Mouse (Mus musculus) CH12.LX (cell line): ENCODE data around the gene Msantd1. TPM values are rescaled to one million over a fixed set of nuclear protein-coding genes. Genes with fewer than 3 reads are reported as not detected.
"Not testable (repeated sequence)": the region's sequence is repeated elsewhere in the genome, so short reads cannot be mapped to it uniquely, and the experiment has no call there.

ENCODE experiments used
- DNase-seq: peaks from one replicate; pipeline ENCODE4 v3.0.0-alpha.2; 2013; ENCODE audit errors: extremely low read depth
- H3K27ac ChIP-seq: 2 replicates; pipeline ENCODE4 v1.5.1; 2012; ENCODE audit warnings: low read depth, mild to moderate bottlenecking, control low read depth, moderate library complexity; ENCODE audit not compliant: insufficient read depth
- H3K27me3 ChIP-seq: replicated peaks from 2 replicates; pipeline ENCODE3; 2012; ENCODE audit warnings: inconsistent platforms
- H3K36me3 ChIP-seq, 2 experiments: replicated peaks in 1 of 2; 2 replicates each; pipeline versions ENCODE3 to v1.6.1; 2012; ENCODE audit warnings: inconsistent platforms in 1 of 2, low read length in 1 of 2, mild to moderate bottlenecking in 1 of 2, mixed read lengths in 1 of 2, moderate library complexity in 1 of 2; ENCODE audit not compliant: control insufficient read depth in 1 of 2, insufficient read depth in 1 of 2
- H3K4me1 ChIP-seq, 2 experiments: 2 replicates each; pipeline ENCODE4 v1.6.1; 2012; ENCODE audit warnings: inconsistent platforms in 1 of 2, moderate library complexity in 1 of 2; ENCODE audit not compliant: insufficient read depth in 2 of 2, control insufficient read depth in 1 of 2
- H3K4me2 ChIP-seq: 2 replicates; pipeline ENCODE4 v1.6.1; 2012; ENCODE audit warnings: low read depth, mild to moderate bottlenecking, control low read depth; ENCODE audit not compliant: poor library complexity, insufficient read depth, severe bottlenecking
- H3K4me3 ChIP-seq, 3 experiments: fragments of 150-350 bp in 1 of 3; sonication (generic) in 1 of 3; replicated peaks in 1 of 3; 2 replicates each; pipeline versions ENCODE3 to v1.5.1; 2011 to 2012; ENCODE audit warnings: low read depth in 2 of 3, low read length in 2 of 3, mild to moderate bottlenecking in 2 of 3, moderate library complexity in 2 of 3, control low read depth in 1 of 3, improper control_type of control experiment in 1 of 3, inconsistent platforms in 1 of 3, mixed read lengths in 1 of 3; ENCODE audit not compliant: poor library complexity in 1 of 3
- H3K79me2 ChIP-seq: replicated peaks from 2 replicates; pipeline ENCODE4 v1.6.1; 2012; ENCODE audit warnings: mild to moderate bottlenecking, moderate library complexity; ENCODE audit not compliant: control insufficient read depth, poor library complexity, insufficient read depth, severe bottlenecking; ENCODE audit errors: extremely low read depth
- H3K9ac ChIP-seq: 2 replicates; pipeline ENCODE4 v1.6.1; 2012; ENCODE audit warnings: low read depth, mild to moderate bottlenecking, control low read depth, moderate library complexity; ENCODE audit not compliant: insufficient read depth
- H3K9me3 ChIP-seq: replicated peaks from 2 replicates; pipeline ENCODE3; 2012; ENCODE audit warnings: low read length, inconsistent platforms, mixed read lengths
- BHLHE40 ChIP-seq: IDR thresholded peaks from 2 replicates; pipeline ENCODE4 v1.6.1; 2011; ENCODE audit warnings: mild to moderate bottlenecking, low read depth, low read length, improper control_type of control experiment
- CHD2 ChIP-seq: IDR thresholded peaks from 2 replicates; pipeline ENCODE4 v1.6.1; 2011; ENCODE audit warnings: low read length, improper control_type of control experiment
- E2F4 ChIP-seq: IDR thresholded peaks from 2 replicates; pipeline ENCODE4 v1.6.1; 2011; ENCODE audit warnings: low read depth, low read length, improper control_type of control experiment; ENCODE audit not compliant: insufficient replicate concordance
- ETS1 ChIP-seq: conservative IDR thresholded peaks from 2 replicates; pipeline ENCODE4 v1.6.1; 2012; ENCODE audit warnings: low read depth, mild to moderate bottlenecking, inconsistent platforms, low read length, improper control_type of control experiment, moderate library complexity
- IRF4 ChIP-seq: IDR thresholded peaks from 2 replicates; pipeline ENCODE4 v1.6.1; 2014; ENCODE audit warnings: low read depth, mild to moderate bottlenecking, inconsistent platforms, low read length, improper control_type of control experiment
- JUN ChIP-seq: IDR thresholded peaks from 2 replicates; pipeline ENCODE4 v1.6.1; 2011; ENCODE audit warnings: low read depth, mild to moderate bottlenecking, low read length, improper control_type of control experiment, moderate library complexity; ENCODE audit not compliant: insufficient read depth
- JUND ChIP-seq: conservative IDR thresholded peaks from 2 replicates; pipeline ENCODE4 v1.6.1; 2011; ENCODE audit warnings: low read depth, low read length, improper control_type of control experiment
- KAT2A ChIP-seq: IDR thresholded peaks from 2 replicates; pipeline ENCODE4 v1.6.1; 2012; ENCODE audit warnings: low read length, improper control_type of control experiment, inconsistent platforms; ENCODE audit not compliant: insufficient replicate concordance
- MEF2A ChIP-seq: IDR thresholded peaks from 2 replicates; pipeline ENCODE4 v1.6.1; 2014; ENCODE audit warnings: low read depth, mild to moderate bottlenecking, inconsistent platforms, low read length, improper control_type of control experiment, borderline replicate concordance
- MXI1 ChIP-seq: IDR thresholded peaks from 2 replicates; pipeline ENCODE4 v1.6.1; 2011; ENCODE audit warnings: mild to moderate bottlenecking, low read depth, low read length, improper control_type of control experiment
- NRF1 ChIP-seq: IDR thresholded peaks from 2 replicates; pipeline ENCODE4 v1.6.1; 2014; ENCODE audit warnings: low read depth, mild to moderate bottlenecking, inconsistent platforms, low read length, improper control_type of control experiment, moderate library complexity
- PAX5 ChIP-seq: IDR thresholded peaks from 2 replicates; pipeline ENCODE4 v1.6.1; 2012; ENCODE audit warnings: low read length, inconsistent platforms, mixed read lengths
- POLR2AphosphoS2 ChIP-seq: IDR thresholded peaks from 2 replicates; pipeline ENCODE4 v1.6.1; 2011; ENCODE audit warnings: low read depth, low read length, improper control_type of control experiment
- RAD21 ChIP-seq: IDR thresholded peaks from 2 replicates; pipeline ENCODE4 v1.6.1; 2011; ENCODE audit warnings: low read depth, mild to moderate bottlenecking, low read length, improper control_type of control experiment, moderate library complexity
- SIN3A ChIP-seq: IDR thresholded peaks from 2 replicates; pipeline ENCODE4 v1.6.1; 2012; ENCODE audit warnings: low read length, improper control_type of control experiment, inconsistent platforms
- TBP ChIP-seq: conservative IDR thresholded peaks from 2 replicates; pipeline ENCODE4 v1.6.1; 2011; ENCODE audit warnings: low read depth, low read length, improper control_type of control experiment
- TCF12 ChIP-seq: IDR thresholded peaks from 2 replicates; pipeline ENCODE4 v1.6.1; 2014; ENCODE audit warnings: low read depth, mild to moderate bottlenecking, inconsistent platforms, low read length, improper control_type of control experiment
- UBTF ChIP-seq: IDR thresholded peaks from 2 replicates; pipeline ENCODE4 v1.6.1; 2012; ENCODE audit warnings: low read depth, mild to moderate bottlenecking, inconsistent platforms, low read length, improper control_type of control experiment, moderate library complexity
- USF1 ChIP-seq: IDR thresholded peaks from 2 replicates; pipeline ENCODE4 v1.6.1; 2014; ENCODE audit warnings: low read depth, mild to moderate bottlenecking, inconsistent platforms, low read length, improper control_type of control experiment
- USF2 ChIP-seq: conservative IDR thresholded peaks from 2 replicates; pipeline ENCODE4 v1.6.1; 2011; ENCODE audit warnings: low read depth, low read length, improper control_type of control experiment
- ZC3H11A ChIP-seq: IDR thresholded peaks from 2 replicates; pipeline ENCODE4 v1.6.1; 2012; ENCODE audit warnings: low read depth, mild to moderate bottlenecking, inconsistent platforms, low read length, improper control_type of control experiment
- ZMIZ1 ChIP-seq: IDR thresholded peaks from 2 replicates; pipeline ENCODE4 v1.6.1; 2012; ENCODE audit warnings: low read depth, mild to moderate bottlenecking, inconsistent platforms, low read length, improper control_type of control experiment
- ZNF384 ChIP-seq: IDR thresholded peaks from 2 replicates; pipeline ENCODE4 v1.6.1; 2012; ENCODE audit warnings: low read depth, low read length, improper control_type of control experiment, inconsistent platforms
- dilution Hi-C: fragments of 300-500 bp; cut with MboI; formaldehyde crosslinking; loops from 2 replicates; pipeline ENCODE4 v1.14.3; 2020; ENCODE audit warnings: low sequenced_read_pairs; ENCODE audit not compliant: extremely low pct_unique_long_range_greater_than_20kb, extremely low pct_ligation_motif_present
- in situ Hi-C: fragments of 300-500 bp; cut with MboI; formaldehyde crosslinking; loops from 3 replicates; pipeline ENCODE4 v1.14.3; 2019; ENCODE audit warnings: low sequenced_read_pairs, low pct_ligation_motif_present, low pct_unique_long_range_greater_than_20kb, mixed read lengths
- polyA plus RNA-seq: library from polyadenylated mRNA; unstranded; fragments of >175 nt; gene quantifications from 2 replicates; pipeline ENCODE4 v1.2.1, GENCODE M21; 2012; ENCODE audit warnings: low read depth; ENCODE audit not compliant: insufficient read length
- total RNA-seq, 2 experiments: library from RNA; depleted of rRNA; stranded (reverse); fragments of 300-350 nt in 1 of 2; fragments of >200 nt in 1 of 2; gene quantifications; 2 replicates each; pipeline ENCODE4 v1.2.3; 2012 to 2014

The Msantd1 gene
- total RNA-seq (2012; rRNA removed) = 0.38 and 0.71 TPM in 2 replicates
- total RNA-seq (2014; rRNA removed) = 0.36 and 0.99 TPM in 2 replicates
- polyA plus RNA-seq = 0.64 and 1.1 TPM in 2 replicates

DNA sequence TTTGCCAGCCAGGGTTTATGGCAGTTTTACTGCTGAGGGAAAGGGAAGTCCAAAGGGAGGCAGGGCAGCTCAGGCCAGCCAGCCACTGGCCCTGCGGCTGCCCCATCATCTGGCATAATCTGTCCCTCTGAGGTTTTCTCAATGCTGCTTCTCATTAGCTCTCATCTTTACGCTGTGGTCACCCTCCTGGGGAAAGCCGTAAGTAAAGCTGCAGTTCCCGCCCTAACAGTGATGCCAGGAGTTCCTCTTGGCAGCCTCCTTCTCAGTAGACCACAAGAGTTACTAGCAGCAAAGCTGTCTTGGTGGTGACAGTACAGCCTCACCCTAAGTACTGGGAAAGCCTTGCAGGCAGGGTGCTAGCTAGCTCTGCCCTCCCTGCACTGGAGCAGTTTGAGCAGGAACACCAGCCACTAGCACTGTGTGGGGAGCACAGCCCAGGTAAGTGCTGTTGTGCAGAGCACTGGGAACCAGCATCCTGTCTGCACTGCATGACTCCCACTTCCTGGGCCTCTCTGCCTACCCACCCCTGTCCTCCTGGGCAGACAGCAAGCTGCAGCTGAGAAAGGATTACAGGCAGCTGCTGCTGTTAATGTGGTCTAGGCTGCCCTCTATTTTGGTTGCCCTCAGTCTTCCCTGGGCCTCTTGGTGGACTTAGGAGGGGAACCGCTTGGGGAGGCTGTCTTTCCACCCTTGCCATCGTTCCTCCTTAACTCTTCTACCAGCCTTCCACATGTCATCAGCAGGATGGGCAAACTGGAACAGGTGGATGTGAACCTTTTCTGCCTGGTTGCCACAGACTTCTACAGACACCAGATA lies at the start of gene Msantd1:
Gene Msantd1 (plus strand): TSS at position 103 of the 816 bp plus-strand sequence.
- Histone ChIP-seq H3K36me3 (peaks cover 58 to 93% of the 10 kb centered on the region in 2 experiments), H3K79me2 (no peaks in the 10 kb centered on the region), H3K4me2 (no peak within 1 kb of the TSS), H3K9ac (no peak within 1 kb of the TSS), H3K4me3 (no peak within 1 kb of the TSS), H3K27ac (no peak within 1 kb of the TSS), H3K4me1 (peaks cover 0 to 5% of the 10 kb centered on the region in 2 experiments; a peak in 1 of 4 replicates), H3K27me3 (no peaks in the 10 kb centered on the region), H3K9me3 (no peaks in the 10 kb centered on the region)
- no peak for DNase-seq
- TF ChIP-seq MXI1 (no peak), ZNF384 (no peak), BHLHE40 (no peak), POLR2AphosphoS2 (no peak), USF1 (no peak), E2F4 (no peak)
- in situ Hi-C loops (no loop called here), dilution Hi-C loops (no loop called here)

- H3K9me3 ChIP-seq = no peaks in the 10 kb centered on the region
- no peak overlapping the region for H3K4me2 ChIP-seq
- in situ Hi-C loops (no loop called here), dilution Hi-C loops (no loop called here)
- peaks cover 36 to 68% of the 10 kb centered on the region in 2 experiments for H3K36me3 ChIP-seq
- TF ChIP-seq IRF4 (no peak), MXI1 (no peak), ETS1 (no peak), ZMIZ1 (no peak), NRF1 (no peak), TBP (no peak), RAD21 (no peak), JUN (no peak), JUND (no peak), BHLHE40 (no peak), UBTF (no peak), TCF12 (no peak), SIN3A (no peak), CHD2 (no peak), MEF2A (no peak), ZC3H11A (no peak), E2F4 (no peak), PAX5 (no peak), KAT2A (no peak), USF2 (no peak)
- H3K27me3 ChIP-seq = no peaks in the 10 kb centered on the region
- H3K4me3 ChIP-seq = no peak overlapping the region
- DNase-seq = no peak
- no peaks in the 10 kb centered on the region for H3K79me2 ChIP-seq
- H3K4me1 ChIP-seq = no peaks in the 10 kb centered on the region
- no peak overlapping the region for H3K27ac ChIP-seq
- no peak overlapping the region for H3K9ac ChIP-seq
Observed at GRCm38 (mm10) chr5:34865367-34865766, 42.4 kb upstream of the Msantd1 start.

GRCm38 (mm10) chr5:34880307-34880706 lies 27.5 kb upstream of the Msantd1 start:
- H3K36me3 ChIP-seq = peaks cover 60 to 90% of the 10 kb centered on the region in 2 experiments
- in situ Hi-C loops, H3K9ac ChIP-seq, H3K4me2 ChIP-seq, H3K79me2 ChIP-seq, H3K9me3 ChIP-seq, DNase-seq, H3K4me3 ChIP-seq, dilution Hi-C loops, H3K27me3 ChIP-seq, H3K27ac ChIP-seq, H3K4me1 ChIP-seq: not testable (repeated sequence)
